Mouse (Mus musculus): ENCODE data around the gene Dtnb. TPM values are rescaled to one million over a fixed set of nuclear protein-coding genes. Genes with fewer than 3 reads are reported as not detected.

Dtnb gene
- total RNA-seq, 2 experiments from 2014 or later, result 11.3 to 15.0 TPM

DNA sequence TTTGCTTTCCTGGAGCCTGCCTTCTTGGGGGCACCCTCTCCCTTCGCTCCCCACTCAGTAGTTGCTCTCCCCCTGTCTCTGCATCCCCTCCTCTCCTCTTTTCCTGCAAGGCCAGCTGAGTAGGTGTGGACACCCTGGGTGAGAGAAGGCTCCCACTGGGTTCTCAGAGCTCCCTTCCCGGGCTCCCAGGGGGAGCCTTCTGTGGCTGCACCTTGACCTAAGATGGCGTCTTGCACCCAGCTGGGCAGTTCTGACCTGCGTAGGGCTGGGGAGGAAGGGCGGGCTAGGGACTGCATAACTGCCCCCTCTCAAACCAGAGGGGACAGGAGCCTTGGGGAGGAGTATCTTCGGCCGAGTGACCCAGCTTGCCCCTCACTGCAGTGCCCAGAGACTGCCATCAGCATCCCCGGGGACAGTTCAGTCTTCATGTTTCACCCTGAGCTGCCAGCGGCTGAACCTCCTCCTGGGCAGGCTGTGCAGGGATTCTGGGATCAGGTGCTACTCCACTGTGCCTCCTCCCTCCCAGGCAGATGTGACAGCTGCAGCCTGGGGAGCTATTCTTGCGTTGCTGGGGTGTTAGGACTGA is 236.3 kb downstream of the Dtnb start:
- DNase-seq, result no peak

DNA sequence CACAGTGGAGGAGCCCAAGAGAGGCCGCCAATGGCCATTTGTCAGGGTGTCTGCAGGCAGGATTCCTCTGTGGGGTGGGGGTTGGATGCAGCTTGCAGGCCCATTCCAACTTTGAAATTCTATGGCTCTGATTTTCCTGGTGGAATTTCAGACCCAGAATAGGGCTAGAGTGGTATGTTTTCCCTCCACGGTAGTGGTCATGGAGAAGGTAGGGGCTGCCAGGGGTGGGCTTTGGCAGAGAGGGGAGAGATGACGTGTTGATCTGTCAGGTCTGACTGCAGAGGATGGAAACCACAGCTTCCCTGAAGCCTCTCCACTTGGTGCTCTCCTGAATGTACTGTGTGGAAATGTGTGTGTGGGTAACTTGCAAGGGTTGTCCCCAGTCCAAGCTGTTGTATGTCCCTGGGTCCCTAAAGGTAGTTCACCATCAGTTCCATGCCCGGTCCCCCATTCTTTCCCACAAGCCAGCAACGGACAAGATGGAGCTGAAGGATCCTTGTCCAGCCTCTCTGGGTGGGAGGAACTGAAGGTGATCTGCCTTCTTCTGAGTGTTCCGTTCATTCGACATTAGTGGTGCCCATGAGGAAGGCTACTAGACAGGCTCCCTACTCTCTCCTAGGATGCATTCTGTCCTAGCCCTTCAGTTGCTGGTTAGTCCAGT is 237.5 kb downstream of the Dtnb start:
- no peak for DNase-seq

DNA sequence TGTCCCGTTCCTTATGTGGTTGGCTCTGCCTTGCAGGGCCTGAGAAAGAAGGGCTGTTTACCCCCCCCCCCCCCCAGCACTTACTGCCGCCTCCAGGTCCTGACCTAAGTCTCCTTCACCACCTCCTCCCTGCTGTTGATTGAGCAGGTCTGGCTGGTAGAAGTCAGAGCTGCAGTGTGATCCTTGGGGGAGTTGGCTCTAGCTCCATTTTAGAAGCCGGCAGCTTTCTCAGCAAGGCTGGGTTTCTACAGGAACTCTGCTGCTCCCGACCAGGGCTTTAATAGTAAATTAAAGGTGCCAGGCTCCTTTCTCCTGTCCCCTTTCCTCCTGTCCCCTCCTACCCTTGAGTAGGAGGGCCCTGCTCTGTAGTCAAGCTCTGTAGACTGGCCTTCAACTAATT is 238.3 kb downstream of the Dtnb start:
- DNase-seq, result no peak

DNA sequence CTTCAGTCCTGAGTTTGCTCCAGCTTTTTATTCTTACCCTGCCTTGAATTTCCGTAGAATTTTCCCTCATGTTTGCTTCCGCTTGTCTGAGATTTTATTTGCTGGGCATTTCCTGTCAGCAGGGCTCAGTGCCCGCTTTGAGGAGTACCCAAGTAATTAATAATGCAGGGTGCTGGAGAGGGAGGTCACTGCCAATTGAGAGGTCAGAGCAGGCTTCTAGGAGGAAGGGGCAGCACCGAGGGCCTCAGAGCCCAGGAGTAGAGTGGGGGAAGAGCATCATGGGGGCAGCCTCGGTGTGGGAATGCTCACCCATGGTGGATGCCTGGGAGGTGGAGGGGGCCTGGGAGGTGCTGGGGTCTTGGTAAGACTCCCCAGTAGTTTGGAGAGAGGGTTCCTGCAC is 239.4 kb downstream of the Dtnb start:
- DNase-seq, result no peak

DNA sequence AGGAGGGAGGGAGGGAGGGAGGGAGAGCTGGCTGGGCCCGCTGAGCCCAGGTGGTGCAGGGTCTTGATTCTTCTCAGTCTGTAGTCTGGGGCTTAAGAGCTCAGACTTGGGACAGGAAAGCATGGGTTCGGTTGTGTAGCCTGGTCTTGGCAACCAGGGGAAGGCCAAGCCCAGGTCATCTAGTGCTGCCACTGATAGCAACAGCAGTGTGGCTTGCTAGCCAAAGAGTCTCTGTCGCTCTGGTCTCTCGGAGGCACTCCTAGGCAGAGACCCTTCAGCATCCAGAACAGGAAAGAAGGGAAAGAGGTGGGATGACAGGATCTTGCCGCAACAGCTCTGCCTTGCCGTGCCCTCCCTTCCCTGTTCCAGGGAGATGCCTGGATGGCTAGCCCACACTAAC is 240.1 kb downstream of the Dtnb start:
- no peak for DNase-seq

DNA sequence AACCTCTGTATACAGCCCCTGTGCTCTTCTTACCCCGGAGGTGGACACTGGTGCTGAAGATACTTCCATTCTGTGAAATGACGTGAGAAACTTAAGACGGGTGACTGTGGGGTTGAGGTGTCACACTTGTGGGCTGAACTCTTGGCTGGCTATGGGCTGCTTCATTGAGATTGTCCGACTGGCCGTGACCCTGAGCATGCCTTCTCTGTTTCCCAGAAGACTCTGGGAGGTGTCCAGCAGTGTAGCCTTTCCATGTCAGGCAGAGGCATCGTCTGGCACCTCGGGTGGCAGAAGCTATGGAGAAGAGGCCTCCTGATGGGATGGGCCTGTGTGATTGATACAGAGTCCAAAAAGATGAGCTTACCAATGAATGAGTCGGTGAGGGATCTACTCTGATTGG is 241.0 kb downstream of the Dtnb start:
- no peak for DNase-seq

DNA sequence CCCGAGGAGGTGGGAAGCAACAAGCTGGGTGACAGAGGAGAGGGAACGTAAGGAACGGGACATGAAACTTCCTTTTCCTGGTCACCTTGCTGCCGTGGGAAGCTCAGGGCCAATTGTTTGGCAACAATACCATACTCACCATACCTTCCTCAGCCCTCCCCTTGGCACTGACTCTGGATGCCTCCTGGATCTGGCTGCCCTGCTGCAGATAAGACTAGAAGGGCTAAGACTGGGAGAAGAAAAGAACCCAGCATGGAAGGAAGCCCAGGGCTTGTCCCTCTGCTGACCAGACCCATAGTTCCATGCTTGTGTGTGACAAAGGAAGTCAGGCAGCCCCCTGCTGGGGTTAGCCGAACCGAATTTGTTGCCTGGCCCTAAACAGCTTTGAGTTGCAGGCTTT is 243.2 kb downstream of the Dtnb start:
- no peak for DNase-seq

DNA sequence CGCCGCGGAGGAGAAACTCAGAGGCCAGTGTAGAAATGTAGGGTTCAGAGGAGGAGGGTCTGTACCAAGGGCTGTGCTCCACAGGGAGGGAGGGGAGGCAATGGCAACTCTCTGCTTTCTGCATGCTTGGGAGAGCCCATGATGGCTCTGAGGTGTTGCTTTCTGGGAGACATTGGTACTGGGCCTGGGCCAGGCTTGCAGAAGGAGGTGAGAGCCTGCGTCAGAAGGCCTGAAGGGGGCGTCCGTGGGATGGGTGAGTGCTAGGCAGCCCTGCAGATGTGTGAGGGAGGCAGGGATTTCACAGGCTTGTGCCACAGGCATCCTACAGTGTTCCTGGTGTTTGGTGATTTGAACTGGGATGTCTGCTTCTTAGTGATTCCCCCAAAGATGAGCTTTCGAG is 244.9 kb downstream of the Dtnb start:
- no peak for DNase-seq

DNA sequence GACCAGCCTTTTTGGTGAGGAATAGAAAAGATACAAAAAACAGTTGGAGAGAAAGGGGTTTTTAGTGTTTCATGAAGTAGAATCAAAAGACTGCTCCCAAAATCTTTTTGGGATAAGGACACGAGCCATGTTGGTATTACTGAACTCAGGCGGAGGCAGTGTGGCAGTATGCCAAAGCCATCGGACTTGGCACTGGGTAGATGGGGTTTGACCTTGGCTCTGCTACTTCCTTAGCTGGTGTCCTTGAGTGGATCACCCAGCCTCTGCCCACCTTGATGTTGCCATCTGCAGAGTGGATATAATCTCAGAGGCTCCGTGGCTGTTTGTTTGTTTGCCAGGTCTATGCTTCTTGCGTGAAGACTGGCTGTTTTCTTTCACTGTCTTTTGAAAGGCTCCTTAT is 245.4 kb downstream of the Dtnb start:
- peak; percentile 56 for DNase-seq

DNA sequence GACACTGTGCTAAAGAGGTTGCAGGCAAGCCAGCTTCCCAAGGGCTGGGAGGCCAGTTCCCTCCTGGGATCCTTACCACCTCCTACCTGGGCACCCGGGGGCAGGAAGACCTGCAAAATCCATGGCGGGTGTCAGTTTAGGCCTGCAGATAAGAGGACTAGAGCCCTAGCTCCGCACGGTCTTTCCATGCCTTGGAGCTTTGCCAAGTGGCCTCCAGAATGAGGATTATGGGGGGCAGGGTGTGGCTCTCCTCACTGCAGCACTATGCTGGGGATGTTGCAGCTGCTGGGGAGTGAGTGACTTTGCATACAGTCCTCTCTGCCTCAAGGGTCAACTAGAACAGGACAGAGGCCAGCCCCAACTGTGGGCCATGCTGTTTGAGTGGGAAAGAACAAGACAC is 247.7 kb downstream of the Dtnb start:
- DNase-seq, result no peak

DNA sequence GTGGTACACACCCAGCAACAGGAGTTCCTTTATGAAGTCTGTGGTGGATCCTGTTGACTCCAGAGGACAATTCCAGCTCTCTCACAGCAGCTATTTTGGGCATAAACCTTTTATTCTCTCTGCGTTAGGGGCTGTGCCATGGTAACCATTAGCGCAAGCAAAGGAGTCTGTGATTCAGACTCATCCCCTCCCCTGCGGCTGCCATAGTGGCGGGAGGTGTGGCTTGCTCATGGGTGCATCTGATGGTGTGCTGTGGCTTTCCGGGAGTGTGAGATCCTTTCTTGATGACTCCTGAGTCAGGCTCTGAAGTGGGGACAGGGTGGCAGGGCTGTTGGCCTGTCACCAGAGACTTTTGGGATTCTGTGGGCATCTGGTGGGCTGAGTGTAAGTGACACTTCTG is 251.2 kb downstream of the Dtnb start:
- DNase-seq, result no peak

DNA sequence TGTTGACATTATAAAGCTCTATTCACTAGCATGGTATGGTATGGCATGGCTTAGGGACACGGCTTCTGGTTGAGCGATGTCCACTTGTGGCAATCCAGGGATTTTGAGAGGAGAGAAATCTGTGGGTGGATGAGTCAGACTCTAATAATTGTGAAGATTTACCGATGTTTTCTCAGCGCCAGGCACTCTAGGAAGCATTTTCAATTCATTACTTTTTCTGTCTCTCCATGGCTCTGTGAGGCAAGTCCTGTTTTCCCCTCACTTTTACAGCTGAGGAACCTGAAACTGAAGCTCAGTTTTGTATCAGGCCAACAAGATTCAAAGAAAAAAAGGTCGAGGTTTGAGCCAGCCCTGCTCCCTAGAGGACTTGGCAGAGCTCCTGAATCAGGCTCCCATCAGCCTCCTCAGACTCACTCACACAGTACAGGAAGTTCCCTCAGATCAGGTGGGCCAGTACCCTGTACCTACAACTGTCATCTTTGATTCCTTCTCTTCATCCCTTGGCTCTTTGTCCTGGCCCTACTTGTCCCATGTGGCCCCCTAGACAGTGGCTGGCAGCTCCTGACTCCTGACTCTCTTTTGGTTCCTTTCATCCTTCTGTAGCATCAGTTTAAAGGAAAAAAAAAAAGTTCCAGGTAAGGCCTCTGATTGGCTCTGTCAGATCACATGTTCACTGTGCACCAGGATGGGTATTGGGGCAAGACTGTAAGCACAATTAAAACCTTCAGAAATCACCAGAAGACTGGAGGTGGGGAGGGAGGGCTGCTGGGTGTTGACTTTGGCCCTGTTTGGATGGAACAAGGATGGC is 252.9 kb downstream of the Dtnb start:
- no peak for DNase-seq

DNA sequence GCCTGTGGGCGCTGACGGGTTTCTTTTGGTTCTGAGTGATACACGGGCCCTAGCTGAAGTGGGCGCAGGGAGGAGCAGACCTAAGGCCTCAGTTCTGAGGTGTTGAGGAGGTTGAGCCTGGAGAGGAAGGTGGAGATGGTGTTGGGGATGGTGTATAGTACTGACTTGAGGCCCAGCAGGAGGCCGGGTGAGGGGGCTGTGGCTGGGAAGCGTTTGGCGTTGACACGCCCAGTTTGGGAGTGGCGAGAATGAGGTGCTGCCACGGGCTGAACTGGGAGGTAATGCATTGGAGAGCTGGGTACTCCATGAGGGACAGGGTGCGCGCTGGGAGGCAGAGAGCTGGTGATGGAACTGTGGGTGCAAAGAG is 253.5 kb downstream of the Dtnb start:
- DNase-seq, result no peak

DNA sequence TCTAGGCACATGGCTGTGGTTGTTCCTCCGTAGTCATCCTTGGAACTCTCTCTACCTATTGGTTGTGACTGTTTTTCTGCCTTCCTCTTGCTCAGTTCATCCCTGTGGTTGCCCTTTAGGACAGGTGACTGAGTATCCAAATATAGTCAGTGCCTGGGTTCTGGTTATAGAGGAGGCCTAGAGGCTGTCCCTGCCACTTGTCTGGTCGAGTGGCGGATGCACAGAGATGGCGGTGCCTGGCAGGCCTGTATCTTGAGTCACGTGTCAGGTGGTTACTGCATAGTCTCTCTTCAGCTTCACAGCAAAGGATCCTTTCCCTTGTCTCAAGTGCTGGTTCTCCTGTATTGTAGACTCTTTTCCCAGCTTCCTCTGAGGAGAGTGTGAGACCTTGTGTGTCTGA is 255.6 kb downstream of the Dtnb start:
- no peak for DNase-seq

Small RNA genes within 50 kb of the gene (microRNA-seq; reads per million reads assigned to microRNA genes)
- gene Gm26050, result 0 reads per million in 2 experiments

Other genes starting within 250 kb of the Dtnb start
- 1 to 10 TPM; 5.2 to 5.7 TPM for gene Kif3c, start 207.2 kb upstream of the Dtnb start, total RNA-seq (2021)
- 10 to 100 TPM; 33.9 to 39.0 TPM for gene Asxl2, start 145.5 kb upstream of the Dtnb start, total RNA-seq (2021)
- gene Dnmt3a, start 233.6 kb downstream of the Dtnb start, total RNA-seq (2021), result 100 to 1,000 TPM; 118 TPM

Data from heart, postnatal 4 days (tissue).